Mouse (Mus musculus) B cell, adult 2 months (primary cell): ENCODE data around the gene RPS10-NUDT3.

Experiments
- DNase-seq, 2 experiments: peaks; one replicate each; pipeline ENCODE4 v3.0.0; 2022

RPS10-NUDT3 gene

GRCm38 (mm10) chr17:27634871-27635574 is at the start of gene RPS10-NUDT3:
Gene RPS10-NUDT3 (minus strand): TSS chr17:27635222.
- DNase-seq = peak; percentile 88 to 91

GRCm38 (mm10) chr17:27678924-27679813 is 44.1 kb upstream of the RPS10-NUDT3 start:
- no peak for DNase-seq

- no peak for DNase-seq
Observed at GRCm38 (mm10) chr17:27677756-27678155, 42.7 kb upstream of the RPS10-NUDT3 start.

- no peak for DNase-seq
Observed at GRCm38 (mm10) chr17:27676270-27676669, 41.2 kb upstream of the RPS10-NUDT3 start.

GRCm38 (mm10) chr17:27675453-27675852 is 40.4 kb upstream of the RPS10-NUDT3 start:
- DNase-seq = no peak

GRCm38 (mm10) chr17:27673945-27674344 is 38.9 kb upstream of the RPS10-NUDT3 start:
- DNase-seq = no peak

- no peak for DNase-seq
Observed at GRCm38 (mm10) chr17:27671720-27672119, 36.7 kb upstream of the RPS10-NUDT3 start.

GRCm38 (mm10) chr17:27658767-27659166 is 23.7 kb upstream of the RPS10-NUDT3 start:
- DNase-seq = no peak

GRCm38 (mm10) chr17:27657123-27657522 is 22.1 kb upstream of the RPS10-NUDT3 start:
- no peak for DNase-seq

GRCm38 (mm10) chr17:27656414-27656813 is 21.4 kb upstream of the RPS10-NUDT3 start:
- no peak for DNase-seq

- peak; percentile 57 to 63 for DNase-seq
Observed at GRCm38 (mm10) chr17:27656011-27656399, 21.0 kb upstream of the RPS10-NUDT3 start.

GRCm38 (mm10) chr17:27655089-27656010 is 20.3 kb upstream of the RPS10-NUDT3 start, which contains the start of gene Pacsin1:
Gene Pacsin1 (plus strand): TSS chr17:27655509.
- peak; percentile 68 to 71 for DNase-seq

- DNase-seq = no peak
Observed at GRCm38 (mm10) chr17:27653253-27653959, 18.4 kb upstream of the RPS10-NUDT3 start.

GRCm38 (mm10) chr17:27652046-27652790 is 17.2 kb upstream of the RPS10-NUDT3 start:
- no peak for DNase-seq

GRCm38 (mm10) chr17:27650586-27650985 is 15.6 kb upstream of the RPS10-NUDT3 start:
- no peak for DNase-seq

- peak; percentile 80 to 84 for DNase-seq
Observed at GRCm38 (mm10) chr17:27650160-27650559, 15.1 kb upstream of the RPS10-NUDT3 start.

GRCm38 (mm10) chr17:27645807-27646206 is 10.8 kb upstream of the RPS10-NUDT3 start:
- DNase-seq = no peak

- DNase-seq = peak in 1 of 2 experiments; percentile 30
Observed at GRCm38 (mm10) chr17:27644572-27644971, 9.6 kb upstream of the RPS10-NUDT3 start.

- no peak for DNase-seq
Observed at GRCm38 (mm10) chr17:27643756-27644155, 8.7 kb upstream of the RPS10-NUDT3 start.

GRCm38 (mm10) chr17:27643101-27643500 is 8.1 kb upstream of the RPS10-NUDT3 start:
- DNase-seq = no peak

- no peak for DNase-seq
Observed at GRCm38 (mm10) chr17:27642491-27643062, 7.6 kb upstream of the RPS10-NUDT3 start.
